Mouse (Mus musculus) T-cell, adult 2 months (primary cell): ENCODE data around the gene Med27.
A peak's percentile ranks its signal among the peaks of the same experiment; 100 is the strongest.
"Not testable (repeated sequence)": the region's sequence is repeated elsewhere in the genome, so short reads cannot be mapped to it uniquely, and the experiment has no call there.

Experiments
- DNase-seq: peaks from one replicate; pipeline ENCODE4 v3.0.0; 2022; ENCODE audit warnings: low spot score

Gene Med27

DNA sequence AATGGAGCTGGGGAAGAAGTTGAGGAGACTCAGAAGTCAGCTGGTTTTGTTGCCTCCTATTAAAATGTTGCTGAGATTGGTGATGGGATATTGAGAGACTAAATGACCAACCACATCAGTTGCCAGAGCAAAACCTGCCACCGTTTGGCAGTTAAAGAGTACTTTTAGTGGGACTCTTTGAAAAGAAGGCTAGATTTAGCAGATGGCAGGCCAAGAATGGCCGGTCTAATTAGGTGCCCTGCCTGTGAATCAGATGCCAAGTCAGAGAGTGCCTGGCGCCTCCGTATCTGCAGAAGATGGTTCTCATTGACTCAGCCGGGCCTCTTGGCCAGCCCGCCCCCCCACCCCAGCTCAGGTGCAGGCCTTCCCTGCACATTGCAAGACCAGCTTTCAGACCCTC lies 173.6 kb downstream of the Med27 start:
- DNase-seq = no peak

DNA sequence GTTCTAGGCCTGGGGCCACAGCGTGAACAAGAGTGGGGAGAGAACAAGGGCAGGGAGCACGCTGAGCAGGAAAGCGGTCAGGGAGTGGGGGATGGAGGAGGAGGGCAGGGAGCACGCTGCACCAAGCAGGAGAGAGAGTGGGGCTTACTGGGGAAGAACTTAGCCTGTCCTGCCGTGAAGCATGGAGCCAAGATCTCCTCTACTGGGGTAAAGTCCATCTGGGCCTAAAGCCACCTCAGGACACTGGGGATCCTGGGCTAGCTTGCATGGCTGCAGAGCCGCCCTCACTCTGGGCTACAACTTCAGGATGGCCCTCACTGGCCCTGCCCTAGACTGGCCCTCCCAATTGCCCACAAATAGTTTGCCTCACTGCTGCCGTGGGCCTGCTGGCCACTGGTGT lies 174.9 kb downstream of the Med27 start:
- no peak for DNase-seq

DNA sequence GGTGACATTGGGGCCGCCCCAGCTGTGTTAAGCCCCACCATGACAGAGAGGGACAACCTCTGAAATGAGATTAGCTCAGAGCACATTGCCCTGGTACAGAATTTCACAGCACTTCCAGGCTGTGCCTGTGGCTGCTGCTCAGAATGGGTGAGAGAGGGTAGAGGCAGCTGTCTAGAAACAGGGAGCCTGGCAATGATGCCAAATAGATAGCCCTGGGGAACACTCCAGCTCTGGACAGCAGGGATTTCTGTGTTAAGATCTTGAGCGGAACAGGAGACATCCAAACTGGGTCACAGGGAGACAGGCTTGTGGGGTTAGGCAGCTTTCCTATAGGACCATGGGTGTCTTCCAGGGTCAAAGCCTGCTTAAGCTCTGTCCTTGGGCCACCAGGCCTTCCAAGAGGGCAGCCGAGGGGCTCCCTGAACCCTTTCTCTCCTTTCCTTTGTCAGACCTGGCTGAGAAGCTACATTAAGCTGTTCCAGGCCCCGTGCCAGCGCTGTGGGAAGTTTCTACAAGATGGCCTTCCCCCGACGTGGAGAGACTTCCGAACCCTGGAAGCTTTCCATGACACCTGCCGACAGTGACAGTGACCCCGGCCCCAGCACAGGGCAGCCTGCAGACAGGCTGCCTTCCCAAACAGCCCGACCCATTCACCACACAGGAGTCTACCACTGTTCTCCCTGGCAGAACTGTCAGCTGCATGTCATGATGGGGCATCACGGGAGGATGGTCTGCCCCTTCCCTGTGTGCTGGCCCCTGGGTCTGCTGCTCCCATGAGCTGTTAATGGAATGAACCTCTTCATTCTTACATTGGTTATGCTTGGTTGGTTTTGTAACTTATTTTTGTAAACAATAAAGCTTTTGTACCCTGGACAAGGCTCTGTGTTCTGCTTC lies 177.5 kb downstream of the Med27 start:
- no peak for DNase-seq

DNA sequence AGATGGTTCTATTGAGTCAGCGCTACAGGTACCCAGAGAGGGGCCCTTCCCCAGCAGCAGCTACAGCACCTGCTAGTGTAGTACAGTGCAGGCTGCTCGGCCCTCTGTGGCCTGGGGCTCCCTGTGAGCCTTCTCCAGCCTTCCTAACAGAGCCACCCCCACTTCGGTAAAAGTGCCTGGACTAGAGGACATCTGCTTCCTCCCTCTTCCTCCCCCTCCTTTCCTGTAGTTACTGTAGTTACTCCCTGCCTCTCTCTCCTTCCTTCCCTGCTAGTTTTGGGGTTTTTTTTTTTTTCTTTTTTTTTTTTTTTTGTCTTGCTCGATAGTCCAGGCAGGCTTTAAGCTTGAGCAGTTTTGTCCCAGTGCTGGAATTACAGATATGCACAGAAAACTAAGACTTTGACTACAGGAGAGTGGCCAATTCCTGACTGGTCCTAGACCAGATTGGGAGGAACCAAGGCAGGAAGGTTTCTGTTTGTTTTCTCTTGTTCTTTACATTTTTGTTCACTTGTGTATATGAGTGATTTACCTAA lies 178.7 kb downstream of the Med27 start:
- no peak for DNase-seq

DNA sequence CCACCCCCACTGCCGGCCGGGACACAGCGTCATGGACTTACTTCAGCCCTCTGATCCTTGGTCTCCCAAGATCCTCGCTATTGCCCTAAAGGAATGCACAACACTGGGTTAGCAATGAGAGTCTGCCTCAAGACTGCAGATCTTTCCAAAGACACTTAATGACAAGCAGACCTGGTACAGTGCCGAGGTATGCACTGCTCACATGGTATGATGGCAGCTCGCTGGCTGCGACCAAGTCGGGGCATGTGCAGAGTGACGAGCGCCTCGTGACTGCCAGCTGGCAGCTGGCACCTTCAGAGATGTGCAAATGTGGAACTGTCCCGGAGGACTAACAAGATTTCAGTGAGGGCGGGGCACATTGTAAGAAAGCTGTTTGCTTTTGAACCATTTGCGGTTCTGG lies 179.6 kb downstream of the Med27 start:
- no peak for DNase-seq

DNA sequence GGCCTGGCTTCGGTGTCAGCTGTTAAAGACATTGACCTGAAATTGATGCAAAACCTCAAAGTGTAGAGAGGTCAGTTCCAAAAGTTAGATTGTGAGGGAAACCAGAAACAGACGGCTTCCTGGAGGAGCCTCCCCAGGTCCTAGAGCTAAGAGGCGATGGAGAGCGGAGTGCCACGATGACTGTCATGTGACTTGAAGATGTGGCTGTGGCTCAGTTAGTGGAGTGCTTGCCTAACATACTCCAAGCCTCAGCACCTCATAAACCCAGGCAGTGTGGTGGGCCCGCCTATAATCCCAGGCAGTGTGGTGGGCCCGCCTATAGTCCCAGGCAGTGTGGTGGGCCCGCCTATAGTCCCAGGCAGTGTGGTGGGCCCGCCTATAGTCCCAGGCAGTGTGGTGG lies 180.9 kb downstream of the Med27 start:
- DNase-seq = not testable (repeated sequence)

DNA sequence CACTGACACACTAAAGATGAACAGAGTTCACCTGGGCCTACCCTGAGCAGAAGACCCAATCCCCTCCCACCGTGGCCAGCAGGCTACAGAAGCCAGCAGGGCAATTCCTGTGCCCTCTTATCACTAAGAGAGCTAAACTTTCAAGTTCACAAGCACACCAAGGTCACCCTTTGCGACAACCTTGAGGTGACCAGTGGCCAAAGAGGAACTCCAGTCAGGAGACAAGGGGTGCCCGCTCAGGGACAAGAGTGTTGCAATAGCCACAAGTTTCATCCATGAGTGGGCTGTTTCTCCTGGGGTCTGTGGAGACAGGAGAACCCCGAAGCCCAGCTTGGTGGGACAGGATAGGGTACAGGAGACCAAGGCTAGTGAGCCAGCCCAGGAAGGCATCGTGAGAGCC lies 182.2 kb downstream of the Med27 start:
- no peak for DNase-seq

DNA sequence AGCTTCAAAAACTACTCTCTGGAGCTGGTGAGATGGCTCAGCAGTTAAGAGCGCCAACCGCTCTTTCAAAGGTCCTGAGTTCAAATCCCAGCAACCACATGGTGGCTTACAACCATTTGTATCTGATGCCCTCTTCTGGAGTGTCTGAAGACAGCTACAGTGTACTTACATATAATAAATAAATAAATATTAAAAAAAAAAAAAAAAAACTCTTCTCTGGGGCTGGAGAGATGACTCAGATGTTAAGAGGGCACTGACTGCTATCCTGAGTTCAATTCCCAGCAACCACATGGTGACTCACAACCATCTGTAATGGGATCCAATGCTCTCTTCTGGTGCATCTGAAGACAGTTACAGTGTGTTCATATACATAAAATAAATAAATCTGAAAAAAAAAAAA lies 183.2 kb downstream of the Med27 start:
- DNase-seq = not testable (repeated sequence)

DNA sequence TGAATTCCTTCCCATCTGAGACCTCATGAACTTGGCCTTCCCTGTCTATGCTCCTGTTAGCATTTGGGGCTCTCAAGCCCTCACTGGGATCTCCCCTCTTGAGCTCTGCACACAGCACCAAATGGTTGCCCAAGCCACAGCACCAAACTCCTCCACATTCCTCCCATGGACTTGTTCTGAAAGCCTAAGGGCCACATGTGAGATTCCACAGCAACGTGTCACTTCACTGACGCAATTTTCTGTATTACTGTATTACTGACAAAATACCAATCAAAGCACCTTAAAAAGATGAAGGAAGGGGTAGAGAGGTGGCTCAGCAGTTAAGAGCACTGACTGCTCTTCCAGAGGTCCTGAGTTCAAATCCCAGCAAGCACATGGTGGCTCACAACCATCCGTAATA lies 185.6 kb downstream of the Med27 start:
- no peak for DNase-seq

DNA sequence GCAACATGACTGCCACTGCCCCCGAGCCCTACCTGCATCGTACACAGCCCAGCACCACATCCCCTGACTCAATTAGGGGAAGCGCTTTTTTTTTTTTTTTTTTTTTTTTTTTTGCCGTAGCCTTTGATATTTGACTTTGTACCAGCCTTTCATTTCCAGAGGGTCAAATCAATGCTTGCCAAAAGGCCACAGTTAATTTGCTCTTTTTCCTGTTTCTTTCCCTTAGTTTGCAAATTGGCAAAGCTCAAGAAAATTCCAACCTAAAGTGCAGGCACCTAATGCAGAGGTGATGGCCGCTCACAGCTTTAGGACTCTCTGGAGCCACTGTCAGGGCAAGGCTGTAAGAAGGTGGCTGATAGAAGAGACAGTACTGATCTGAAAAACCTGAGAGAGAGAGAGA lies 186.3 kb downstream of the Med27 start:
- no peak for DNase-seq

DNA sequence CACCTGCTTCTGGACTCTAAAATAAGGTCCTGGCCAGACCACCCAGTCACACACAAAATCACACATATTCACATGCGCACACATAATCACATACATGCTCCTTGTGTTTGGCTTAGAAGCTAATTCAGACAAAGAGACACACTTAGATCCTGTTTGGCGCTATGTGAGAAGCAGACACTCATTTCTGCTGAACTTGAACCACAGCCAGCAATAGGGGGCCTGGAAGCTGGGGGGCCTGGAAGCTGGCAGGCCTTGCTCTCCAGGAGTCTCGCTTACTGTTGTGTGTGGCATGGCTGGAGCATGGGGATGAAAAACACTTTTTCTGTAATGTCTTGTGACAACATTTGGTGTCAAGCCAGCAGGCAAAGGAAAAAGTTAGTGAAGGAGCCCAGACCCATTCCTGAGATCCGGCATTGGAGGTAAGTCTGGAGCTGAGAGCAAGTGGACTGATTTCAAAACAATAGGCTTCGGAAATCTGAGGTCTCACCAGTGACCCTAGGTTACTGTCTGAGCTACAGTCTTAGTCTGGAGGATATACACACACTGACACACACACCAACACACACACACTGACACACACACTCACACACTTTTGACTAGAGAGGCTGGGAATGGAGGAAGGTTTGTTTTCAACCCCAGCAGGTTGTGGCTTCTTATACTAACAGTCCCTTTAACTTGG lies 189.1 kb downstream of the Med27 start:
- no peak for DNase-seq

DNA sequence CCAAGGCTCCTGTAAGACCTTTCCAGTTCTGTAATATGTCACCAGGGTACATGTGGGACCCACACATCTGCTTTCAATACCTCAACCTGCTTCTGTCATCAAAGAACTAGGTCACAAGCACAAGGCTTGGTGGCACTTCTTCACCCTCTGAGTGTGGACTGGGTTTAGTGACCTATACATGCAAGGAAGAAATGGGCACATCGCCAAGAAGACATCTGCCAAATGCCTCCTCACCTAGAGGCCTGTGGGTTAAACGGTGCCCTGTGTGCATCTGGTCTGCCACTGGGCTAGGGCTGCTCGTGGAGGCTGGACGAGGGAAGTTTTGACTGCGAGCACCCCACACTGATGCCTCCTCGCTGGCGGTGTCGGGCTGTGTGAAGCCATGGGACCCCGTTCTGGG lies 189.9 kb downstream of the Med27 start:
- DNase-seq = no peak

DNA sequence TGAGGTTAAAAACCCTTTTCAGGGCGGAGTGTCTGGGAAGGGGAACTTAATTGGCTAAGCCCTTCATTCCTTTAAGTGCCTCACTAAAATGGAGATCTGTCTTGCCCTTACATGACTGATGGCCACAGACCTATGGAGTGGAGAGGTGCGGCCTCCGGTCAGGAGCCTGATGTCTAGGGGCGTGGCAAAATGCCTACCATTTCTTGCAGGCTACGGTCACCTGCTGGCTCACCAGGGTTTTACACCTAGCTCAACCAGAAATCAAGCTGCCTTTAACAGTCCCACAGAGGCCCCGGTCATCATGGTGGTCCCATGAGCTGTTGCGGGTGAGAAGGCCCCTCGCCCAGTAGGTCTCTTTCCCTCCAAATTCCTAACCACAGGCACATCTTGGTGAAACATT lies 190.7 kb downstream of the Med27 start:
- no peak for DNase-seq

DNA sequence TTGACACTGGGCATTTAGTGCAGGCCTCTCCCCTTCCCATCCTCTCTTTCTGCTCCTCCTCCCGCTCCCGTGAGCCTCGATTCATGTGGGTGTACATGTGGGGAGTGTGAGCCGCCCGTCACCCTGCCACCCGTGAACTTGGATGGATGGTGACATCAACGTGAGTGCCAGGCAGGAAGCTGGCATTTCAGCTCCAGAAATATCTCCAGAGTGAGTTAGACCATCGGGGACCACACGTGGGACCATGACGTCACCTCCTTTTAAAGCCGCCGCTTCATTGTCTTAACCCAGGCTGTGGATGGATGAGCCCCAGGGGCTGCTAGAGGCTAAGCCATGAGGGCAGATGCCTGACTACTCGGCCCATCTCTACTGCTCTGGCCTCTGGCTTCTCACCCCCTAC lies 195.4 kb downstream of the Med27 start:
- DNase-seq = no peak

DNA sequence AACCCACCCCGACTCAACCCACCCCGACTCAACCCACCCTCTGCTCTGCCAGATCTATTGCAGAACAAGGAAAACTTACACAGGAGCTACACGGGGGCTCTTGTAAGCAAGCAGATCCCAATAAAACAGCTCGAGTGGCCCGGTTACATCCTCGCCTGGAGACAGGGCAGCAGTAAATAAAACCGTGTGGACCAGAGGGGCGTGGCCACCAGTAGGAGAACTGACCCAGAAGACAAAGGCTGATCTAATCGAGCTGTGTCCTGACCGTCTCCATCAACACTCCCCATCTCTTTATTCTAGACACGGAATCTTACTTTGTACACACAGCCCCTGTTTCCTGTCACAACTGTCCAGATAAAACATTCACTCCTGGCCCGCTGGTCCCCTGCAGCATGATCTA lies 200.0 kb downstream of the Med27 start:
- DNase-seq = no peak

DNA sequence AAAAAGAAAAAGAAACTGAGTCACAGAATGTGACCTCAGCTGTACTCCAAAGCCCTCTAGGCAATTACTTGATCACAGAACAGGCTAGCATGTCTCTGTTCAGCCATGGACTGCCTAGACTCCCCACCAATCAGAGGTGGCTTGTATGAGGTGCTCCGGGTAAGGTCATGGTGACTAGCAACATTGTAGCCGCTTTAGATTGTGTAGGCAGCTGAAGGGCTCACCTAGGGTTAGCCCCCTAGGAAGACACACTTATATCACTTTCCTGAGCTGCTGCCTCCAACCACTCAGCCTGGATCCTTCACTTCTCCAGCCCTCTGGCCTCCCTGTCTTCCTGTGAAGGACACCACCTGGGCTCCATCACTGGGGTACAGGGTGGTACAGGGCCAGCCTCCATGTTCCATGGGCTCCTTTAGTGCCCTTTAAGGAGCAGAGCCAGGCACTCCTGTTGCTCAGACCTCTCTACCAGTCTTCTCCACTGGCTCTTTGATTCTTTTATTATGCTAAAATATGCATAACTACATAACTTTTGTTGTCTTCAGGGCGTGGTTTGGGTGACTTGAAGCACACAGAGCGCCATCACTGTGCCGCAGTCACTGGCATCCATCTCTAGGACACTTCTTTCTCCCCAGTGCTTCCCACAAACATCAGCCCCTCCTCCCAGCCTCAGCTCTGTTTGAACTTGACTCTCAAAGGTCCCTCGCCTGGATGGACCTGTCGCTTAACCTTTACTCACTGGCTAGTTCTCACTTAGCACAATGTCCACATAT lies 205.4 kb downstream of the Med27 start:
- DNase-seq = no peak

DNA sequence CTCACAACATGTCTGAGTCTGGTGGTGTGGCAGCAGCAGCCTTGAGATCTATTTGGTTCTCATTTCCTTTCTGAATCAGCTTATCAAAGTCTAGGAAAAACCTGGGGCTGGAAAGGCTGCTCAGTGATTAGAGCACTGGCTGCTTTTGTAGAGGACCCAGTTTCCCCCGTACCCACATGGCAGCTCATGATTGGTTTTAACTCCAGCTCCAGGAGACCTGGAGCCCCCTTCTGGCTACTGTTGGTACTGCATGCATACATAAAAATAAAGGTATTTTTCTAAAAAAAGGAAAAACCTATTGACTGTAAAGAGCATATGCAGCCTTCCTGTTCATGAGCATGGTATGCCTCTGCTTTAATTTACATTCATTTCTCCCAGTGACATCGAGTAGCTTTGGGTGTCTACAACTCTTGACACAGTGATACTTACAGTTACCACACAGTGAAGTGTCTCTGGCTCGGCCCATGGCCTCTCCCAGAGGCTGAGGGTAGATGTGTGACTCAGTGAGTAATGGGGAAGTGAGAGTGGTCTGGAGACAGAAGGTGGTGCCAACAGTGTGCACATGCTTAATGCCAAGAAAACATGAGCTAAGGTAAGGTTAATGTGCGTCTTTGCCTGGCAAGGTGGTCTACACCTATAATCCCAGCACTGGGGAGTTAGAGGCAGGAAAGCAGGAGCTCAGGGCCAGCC lies 207.5 kb downstream of the Med27 start:
- peak; percentile 31 for DNase-seq

DNA sequence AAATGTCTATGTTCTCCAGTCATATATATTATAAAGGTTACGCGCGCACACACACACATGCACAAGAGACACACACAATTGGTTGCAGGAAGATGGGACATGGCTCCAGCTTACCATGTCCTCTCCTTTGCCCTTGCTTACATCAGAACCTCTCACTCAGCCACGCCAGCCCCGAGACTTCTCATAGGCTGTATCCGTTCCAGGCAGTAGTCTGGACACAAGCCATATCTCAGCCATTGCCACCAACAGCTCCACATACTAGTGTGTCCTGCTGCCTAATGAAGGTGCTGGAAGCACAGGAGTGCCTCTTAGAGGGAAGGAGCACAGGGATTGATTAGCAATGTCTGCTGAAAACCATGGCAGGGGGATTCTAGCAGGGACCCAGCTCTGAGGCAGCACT lies 211.9 kb downstream of the Med27 start:
- DNase-seq = no peak

DNA sequence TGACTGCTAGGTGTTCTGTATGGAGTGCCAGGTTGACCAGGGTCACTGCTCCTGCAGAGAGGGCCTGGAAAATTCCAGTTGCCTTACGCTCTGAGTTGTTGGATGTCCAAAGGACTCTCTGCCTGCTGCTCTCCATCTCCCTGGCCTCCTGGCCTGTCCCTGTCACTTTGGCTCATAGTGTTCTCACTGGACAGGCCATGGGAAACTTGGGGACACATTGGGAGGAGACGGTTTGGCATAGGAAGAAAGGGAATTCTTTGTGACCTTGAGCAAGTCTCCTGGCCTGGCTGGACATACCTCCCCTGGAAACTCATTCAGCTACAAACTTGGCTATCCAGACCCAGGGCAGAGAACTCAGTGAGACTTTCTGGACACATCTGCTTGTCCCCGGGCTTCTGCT lies 213.3 kb downstream of the Med27 start:
- no peak for DNase-seq

DNA sequence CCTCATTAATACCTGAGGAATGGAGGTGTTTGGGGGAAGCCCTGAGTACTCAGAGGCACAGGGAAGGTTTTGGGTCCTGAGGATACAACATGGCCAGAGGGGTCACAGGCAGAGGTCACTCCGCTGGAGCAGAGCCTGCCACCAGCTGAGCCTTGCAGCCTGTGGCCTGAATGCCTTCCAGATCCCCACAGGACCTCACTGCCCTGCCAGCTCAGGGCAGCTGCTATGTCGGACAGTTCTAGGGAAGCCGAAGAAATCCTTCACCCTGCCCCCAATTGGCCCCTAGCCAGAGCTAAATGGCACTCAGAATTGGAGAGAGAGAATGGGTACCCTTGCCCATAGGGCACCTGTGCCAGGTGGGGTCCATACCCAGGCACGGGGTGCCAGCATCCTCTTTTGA lies 214.8 kb downstream of the Med27 start:
- DNase-seq = no peak

DNA sequence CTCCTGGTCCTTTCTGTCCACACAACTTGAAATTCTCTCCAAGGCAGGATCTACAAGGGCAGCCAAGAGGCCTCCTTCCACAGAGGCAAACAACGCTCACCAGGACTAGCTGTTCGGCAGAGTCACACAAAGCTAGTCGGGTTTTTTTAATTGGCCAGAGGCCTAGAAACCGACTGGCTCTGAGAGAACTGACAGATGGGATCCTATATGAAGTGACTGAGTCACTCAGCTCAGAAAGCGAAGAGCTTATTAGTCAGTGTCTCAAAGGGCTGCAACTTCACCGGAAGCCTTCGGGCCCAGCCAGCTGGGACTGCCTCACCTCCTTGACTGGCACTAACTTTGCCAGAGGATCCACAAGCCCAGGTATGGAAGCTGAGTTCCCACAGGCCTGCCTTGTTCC lies 217.4 kb downstream of the Med27 start:
- DNase-seq = no peak
